Mouse (Mus musculus): ENCODE measurements at regions not wholly inside any gene's neighbourhood (a gene's known extent, or its start where the extent isn't known, plus 50 kb on each side); places are given as distances from the start of the nearest gene placed in this dataset.

DNA sequence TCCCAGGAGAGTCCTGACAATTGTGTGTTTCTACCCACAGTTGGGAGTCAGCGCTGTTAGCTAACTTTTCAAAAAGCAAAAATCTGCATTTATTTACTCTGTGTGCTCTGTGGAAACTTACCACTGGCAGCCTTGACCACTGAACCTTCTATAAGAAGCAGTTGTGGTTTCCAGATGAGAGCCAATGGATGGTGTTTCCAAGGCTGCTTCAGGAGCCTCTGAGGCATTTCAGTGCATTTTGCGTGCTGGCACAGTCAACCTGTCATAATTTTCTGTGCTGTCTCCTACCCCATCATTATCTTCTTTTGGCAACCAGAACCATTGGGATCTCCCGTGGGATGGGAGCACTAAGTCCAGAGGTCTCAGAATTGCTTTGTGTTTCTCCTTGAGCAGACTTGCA is 60.3 kb downstream of the 4930544G11Rik start:
- DNase-seq, result no peak

DNA sequence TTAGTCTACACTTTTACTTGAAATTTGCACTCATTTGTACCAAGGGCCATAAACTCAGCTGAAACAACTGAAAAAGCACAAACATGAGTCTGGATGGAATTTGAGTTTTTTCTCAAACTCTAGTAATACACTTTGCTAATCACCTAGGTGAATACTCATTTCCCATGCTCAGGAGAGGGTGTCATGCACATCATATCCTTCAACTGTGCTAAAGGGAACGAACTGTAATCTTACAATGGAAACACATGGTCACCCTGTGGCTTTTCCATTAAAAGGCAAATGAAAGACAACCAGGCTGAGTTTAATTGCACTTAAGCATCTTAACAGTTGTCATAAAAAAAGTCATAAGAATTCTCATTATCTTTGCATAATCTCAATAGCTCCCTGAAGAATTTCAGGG is 71.1 kb downstream of the 4930544G11Rik start:
- no peak for DNase-seq

DNA sequence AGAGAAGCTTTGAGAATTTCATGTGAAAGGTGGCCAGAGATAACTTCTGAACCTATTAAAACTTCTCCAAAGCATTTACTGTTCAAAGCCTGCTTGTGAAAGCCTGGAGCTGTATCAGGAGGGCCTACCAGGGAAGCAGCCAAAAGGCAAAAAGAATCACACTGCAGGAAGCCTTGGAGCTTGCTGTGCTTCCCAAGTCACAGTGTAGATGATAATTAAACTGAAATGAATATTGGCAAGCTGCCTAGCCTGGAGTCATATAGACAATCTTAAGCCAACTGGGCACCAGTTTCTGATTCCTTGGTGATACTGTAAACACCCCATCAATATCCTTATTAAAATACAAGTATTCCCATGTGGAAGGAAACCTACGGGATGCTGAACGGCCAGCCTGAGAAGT is 84.4 kb downstream of the 4930544G11Rik start:
- DNase-seq, result no peak

DNA sequence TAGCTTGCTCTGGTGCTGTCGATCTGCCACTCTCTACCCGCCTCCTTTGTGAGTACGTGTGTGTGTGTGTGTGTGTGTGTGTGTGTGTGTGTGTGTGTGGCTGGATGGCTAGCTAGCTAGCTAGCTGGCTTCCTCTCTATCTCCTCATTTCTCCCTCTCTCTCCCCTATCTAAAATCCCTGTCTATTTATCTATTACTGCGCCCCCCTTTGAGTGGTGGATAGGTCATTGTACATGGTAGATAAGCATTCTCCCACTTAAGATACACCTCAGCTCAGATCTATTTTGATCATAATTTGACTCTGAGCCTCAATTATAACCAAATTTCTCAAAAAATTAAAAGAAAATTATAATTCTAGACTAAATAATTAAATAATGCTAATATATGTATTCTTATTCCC is 99.4 kb downstream of the 4930544G11Rik start:
- peak; percentile 49 for DNase-seq

DNA sequence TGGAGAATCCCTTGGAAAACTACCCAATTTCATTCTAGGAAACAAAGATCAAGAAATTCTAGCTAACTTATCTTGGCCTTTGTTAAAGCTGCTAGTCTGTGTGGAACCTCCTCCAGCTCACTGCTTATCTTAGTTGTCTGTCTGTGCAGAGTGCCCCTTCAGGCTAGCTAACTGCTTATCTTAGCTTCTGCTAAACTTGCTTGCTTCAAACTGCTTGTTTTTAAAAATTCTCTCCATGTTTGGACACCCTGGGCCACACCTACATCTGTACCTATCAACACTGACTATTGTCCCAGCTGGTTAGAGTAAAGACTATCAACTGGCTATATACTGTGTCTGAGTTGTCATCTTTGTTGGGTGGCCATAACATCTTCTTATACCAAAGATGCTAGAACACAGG is 100.0 kb downstream of the 4930544G11Rik start:
- peak; percentile 58 for DNase-seq

DNA sequence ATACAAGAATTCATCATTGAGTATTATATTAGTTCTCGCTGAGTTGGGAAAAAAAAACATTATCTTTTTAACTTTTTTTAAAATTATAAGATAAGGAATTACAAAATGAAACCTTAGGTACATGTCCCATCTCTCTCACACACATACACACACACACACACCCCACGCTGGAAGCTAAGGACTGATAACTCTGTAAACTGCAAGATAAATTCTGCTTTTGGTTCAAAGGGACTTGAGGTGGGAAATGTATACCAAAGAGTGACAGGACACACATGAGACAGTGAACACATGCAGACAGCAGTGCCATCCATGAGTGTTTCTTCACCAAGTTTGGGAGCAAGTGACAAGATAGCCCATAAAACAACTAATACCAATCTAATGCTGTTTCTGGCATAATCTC is 100.8 kb downstream of the 4930544G11Rik start:
- peak; percentile 62 for DNase-seq

DNA sequence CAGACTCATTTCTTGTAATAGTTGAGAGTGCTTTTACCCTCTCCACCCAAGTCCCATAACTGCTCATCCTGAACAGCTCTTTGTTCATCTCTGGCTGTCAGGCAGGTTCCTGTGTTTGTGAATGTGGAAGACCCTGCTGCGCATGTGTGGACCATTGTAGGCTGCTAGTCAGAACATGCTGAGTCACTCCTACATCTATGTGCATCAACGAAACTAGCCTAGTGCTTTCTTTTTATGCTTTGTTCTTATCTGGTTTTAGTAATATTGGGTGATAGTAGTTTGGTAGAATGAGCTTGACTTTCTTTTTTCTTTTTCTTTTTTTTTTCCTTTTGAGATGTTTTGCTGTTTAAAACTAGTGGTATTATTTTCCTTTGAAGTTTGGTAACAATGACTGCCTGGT is 116.5 kb downstream of the 4930544G11Rik start:
- DNase-seq, result peak; percentile 45

DNA sequence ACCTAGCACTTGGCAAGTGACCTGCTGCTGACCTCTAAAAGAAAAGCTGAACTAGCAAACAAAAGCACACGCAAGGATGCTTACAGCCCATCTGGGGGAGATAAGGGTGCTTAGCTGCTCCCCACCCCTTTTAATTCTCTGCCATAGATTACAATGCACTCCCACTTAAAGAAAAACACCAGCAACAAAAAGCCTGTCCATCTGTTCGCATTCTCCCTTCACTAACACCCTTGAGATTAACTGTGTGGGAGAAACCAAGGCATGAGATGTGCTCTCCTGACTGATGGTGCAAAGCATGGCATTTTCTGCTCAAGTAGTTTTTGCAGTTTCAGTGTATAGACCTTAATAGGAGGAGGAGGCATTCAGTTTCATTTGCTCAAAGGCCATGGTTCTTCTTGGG is 125.0 kb downstream of the 4930544G11Rik start:
- DNase-seq, result no peak

DNA sequence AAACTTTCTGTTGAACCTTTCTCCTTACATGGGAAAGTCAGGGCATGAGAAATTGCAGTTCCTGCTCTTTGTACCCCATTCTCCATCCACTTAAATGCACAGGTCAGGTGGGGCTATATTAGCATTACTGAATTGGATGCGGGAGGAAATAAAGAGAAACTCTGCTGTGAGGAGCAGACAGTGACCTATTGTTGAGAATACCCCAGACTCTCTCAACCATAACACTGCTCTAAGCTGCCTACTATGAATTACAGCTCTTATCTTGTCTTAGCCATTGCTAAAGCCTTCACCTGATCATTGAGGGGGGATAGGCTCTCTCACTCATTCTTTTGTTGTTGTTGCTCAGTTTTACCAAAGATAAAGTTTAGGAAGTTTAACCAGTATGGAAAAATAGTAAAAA is 126.4 kb downstream of the 4930544G11Rik start:
- DNase-seq, result no peak

DNA sequence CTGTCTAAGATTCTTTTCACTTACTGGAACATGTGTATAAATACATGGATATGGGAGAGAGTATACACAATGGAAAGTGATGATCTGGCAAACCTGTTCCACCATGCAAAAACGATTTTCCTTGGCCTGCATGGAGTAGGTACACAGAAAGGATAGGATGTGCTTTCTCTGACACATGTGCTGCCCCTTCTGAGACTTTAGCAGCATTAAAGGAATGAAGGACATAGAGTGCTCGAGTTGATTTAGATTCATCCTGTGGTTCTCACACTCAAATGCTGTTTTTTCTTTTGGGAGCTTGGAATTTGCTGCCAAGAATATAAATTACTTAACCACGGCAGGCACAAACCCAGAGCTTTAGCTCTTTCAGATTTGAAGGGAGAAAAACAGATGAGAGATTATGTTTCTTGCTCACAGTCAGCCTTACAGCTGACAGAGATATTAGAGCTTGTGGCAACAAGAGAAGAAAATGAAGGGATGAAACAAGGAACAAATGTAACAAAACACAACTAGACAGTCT is 149.2 kb downstream of the 4930544G11Rik start:
- no peak for DNase-seq

DNA sequence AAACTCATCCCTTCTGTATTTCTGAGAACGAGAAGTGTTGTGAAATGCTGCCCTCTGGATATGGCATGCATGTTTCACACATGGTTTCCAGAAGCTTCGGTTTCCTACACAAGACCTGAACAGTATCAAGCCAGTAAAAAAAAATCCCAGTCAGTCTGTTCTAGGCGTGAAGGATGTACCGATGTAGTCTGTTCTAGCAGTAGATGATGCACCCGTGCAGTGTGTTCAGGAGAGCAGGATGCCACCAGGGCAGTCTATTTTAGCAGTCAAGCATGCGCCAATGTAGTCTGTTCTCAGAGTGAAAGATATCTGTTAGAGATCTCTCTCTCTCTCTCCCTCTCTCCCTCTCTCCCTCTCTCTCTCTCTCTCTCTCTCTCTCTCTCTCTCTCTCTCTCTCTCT is 162.0 kb downstream of the 4930544G11Rik start:
- no peak for DNase-seq

DNA sequence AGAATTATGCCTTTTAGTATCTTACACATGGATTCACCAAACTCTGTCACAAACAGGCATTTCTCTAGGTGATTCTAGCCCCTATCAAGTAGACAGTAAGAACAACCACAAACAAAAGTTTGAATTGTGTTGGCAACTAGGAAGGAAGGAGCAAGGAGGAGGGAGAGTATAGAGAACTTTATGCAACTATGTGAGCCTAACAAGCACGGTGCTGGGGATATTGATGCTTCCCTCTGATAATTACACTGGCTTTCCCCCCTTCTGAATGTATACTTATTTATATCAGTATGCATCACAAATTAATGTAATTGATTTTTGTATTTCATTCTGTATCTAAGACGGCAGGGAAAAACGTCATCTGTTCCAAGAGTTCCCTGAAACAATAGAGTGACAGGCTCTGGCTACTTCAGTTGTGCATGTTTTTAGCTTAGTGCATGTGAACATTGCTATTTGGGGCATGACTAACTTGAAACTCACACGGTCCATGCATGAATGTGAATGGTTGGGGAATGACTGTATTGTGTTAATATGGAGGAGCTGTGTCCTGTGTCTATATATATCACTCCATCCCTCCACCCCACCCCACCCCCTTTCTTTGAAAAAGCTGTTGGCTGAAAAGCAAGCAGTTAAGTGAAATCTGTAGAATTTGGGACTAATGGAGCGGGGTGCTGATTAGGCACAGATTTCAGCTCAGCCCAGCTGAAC is 169.2 kb downstream of the 4930544G11Rik start:
- no peak for DNase-seq

DNA sequence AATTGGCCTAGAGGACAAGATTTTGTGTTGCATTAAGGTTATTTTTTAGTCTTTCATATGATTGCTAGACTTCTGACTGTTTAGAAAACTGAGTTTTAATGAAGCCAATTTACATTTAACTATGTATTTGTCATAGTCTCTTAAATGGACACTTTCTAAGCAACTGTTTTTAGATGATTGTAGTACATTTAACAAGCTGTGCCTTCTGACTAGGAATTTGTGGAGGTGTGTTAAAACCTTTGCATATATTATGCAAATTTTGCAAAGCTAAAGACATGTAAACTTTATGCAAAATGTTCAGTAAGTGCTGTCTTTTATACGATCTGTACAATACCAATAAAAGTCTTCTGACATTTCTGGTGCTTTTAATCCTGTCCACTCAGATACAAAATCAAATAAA is 171.9 kb downstream of the 4930544G11Rik start:
- no peak for DNase-seq

DNA sequence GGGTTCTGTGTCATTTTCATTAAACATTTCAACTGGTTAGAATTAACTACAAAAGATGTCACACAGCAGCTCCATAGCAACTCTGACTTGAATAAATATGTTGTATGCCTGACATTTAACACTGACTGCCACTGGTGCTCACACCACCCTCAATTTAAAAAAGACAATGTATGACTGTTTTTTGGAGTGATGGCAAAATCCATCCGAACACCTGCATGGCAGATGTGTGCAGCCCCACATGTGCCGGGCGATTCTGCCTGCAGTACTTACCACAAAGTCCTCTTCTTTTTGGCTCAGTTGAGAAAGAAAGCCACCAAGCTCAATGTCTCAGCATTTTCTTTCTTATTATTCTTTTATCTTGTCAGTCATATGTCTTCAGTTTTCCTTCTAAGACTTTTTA is 199.4 kb downstream of the 4930544G11Rik start:
- DNase-seq, result no peak

DNA sequence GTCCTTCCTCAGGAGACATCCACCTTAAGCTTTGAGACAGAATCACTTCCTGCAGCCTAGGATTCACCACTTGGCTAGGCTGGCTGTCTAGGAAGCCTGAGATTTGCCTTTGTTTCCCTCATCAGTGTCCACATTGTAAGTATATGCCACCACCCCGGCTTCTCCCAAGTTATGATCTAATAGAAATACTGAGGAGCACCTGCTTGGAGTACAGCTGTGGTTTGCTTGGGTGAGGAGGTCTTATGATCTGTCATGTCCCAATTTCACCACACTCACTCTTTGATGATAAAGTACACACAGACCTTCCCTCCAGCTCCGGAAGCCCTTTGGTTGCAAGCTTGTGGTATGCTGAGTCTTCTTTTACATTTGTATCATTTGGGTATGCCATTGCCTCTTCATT is 202.4 kb downstream of the 4930544G11Rik start:
- DNase-seq, result no peak

DNA sequence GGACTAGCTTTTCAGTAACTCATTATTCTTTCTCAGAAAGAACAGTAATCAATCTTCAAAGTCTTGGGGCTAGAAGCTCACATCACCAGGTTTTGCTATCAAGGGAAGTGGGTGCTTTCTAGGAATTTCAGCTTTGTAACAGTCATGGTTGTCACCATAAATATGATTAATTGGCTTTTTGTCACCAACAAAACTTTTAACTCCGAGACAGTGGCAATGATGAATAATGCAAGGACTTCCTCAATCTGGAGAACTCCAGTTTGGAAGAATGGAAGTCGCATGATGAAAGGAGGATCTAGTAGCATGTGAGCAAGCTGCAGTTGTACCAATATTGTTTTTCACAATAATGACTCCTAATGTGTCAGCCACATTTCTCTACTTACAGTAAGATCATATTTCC is 208.4 kb downstream of the 4930544G11Rik start:
- DNase-seq, result no peak

DNA sequence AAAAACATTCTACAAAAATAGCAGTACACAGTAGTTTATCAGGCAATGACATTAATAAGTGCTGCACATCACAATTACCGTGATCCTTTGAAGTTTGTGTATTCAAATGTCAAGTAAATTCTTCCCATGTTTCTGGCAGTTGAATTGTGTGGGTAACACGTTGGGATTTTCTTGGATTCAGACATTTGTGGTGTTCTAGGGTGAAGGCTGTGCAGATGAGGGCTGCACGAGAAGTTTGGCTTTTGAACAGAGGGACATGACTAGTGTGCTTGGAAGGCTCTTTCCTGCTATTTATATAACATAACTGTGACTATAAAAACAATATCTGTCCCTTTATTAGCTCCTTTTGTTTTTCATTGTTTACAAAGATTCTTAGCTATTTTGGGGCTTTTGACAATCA is 216.5 kb downstream of the 4930544G11Rik start:
- no peak for DNase-seq

DNA sequence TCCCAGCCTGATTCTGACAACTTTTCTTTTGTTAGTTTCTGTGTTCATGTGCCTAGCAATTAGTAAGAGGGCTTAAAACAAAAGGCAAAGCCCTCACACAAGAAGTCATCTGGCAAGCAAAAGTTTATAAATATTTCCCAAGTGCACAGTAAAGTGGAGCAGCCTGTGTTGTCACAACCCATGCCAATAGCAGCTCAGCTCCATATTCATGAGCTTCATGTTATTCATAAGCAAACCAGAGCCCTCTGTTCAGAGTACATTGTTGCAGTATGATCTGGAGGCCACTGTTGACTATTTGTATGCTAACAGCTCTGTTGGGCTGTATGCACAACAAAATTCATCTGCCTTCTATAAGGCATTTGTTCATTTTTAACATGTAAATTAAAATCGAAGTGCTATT is 245.6 kb downstream of the 4930544G11Rik start:
- no peak for DNase-seq

DNA sequence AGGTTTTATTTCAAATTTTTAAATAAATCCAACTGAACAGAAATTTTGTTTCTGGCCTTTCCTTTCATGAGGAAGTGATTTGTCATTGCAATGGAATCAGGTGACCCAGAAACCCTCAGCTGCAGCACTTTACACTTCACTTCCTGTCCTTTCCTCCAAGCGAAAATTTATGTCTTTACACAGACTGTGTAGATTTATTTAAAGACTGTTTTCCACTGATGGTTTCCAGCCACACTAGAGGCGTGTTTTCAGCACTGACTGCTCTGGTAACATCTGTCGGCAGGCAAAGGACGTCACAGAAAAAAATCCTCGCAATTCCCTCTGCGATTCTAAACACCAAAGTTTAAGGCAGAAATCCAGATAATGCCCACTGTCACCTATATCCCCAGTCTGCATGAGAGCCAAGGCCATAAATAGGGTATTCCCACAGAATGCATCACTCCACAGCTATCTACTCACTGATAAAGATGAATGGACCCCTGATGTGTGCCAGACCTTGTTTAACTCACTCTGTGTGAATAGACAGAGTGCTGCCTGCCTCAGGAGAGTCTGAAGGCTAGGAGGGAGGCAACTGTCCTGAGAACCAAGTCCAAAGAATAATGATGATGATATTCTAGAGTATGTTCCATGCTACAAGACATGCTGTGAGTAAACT is 247.9 kb downstream of the 4930544G11Rik start:
- no peak for DNase-seq

DNA sequence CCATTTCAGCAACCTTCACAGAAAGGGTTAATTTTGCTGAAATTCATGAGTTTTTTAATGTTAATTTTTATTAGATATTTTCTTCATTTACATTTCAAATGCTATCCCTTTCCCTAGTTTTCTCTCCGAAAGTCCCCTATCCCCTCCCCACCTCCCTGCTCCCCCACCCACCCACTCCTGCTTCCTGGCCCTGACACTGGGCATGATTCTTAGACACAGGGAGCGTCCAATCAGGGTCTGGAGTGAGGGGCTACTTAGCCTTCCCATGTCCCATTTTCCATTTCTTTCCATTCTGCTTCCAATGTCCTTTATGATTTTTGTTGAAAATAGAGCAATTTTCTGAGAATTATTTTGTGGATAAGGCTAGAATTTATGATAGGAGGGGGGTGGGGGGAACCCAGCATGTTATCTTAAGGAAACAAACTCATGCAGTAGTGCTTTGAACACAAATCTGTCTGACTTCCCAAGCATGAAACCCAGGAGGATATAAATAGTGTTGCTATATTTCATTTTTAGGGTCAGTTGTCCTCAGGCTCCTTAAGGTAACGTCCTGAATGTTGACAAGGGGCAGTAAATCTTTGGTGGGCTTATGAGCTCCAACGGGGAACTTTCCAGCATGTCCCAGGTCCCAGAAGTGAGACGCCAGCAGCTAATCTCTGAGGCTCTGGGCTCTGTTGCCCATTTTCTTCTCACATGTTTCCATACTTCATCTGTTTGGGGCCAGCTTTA is 254.0 kb downstream of the 4930544G11Rik start:
- no peak for DNase-seq

DNA sequence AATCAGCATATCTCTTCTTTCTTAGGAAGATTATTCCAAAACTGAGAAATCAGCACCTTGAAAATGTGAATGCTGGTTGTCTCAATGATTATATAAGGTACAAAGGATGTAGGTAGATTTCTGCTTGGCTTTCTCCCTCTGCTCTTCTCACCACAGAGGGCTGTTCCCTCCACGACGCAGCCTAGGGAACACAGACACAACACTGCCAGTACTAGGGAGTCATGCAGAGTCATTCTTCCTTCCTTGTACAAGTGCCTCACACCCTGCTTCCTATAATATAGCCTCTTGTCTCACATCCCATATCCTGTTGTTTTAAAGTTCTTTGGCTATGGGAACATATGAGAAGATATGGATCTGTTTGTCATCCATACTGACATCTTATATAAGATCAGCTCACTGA is 265.1 kb downstream of the 4930544G11Rik start:
- no peak for DNase-seq

DNA sequence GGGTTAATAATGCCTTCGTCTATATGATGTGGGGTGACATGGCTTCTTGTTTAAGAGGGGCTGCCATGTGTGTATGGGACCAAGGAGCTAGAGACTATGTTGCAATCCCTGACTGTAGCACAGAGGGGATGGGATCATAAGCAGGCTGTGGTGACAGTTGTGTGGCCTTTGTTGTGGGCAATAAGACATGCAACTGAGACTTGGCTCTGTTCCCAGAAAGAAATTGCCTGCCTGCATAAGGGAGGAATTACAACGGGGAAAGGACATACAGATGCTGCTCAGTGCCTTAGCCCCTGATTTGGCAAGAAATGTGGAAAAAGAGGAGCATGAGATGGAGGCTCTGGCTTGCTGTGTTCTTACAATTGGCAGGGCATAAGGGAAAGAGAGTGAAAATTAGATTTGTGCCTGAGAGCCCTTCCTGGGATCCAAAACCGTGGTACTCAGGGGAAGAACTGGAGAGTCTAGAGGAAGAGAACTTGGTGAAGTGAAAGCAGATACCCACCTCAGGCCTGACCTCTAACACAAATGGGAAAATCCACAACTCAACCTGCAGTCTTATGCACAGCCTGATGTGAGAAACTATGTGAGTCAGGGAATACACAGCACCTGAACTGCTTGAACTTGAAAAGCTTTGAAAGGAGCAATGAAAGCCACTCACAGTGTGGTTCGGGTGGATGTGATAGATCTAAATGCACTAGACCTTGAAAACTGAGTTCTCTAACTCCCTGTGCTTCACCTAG is 271.9 kb downstream of the 4930544G11Rik start:
- no peak for DNase-seq

DNA sequence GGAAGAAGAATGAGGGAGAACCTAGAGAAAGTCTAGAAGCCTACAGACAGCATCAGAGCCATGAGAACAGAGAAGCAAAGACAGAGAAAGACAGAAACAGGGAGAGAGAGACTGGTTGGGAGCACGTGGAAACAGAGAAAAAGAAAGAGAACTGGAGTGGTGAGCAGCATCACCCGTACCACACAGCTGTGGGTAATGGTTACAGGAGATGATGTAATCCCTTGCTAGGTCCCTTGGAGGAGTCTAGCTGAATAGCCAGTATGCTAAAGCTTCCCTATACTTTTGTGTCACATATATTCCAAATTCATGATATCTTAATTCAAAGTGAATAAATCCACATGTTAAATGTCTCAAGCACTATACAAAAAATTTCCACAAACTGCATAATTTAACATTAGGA is 284.0 kb downstream of the 4930544G11Rik start:
- no peak for DNase-seq
